Mouse (Mus musculus): ENCODE data around the gene Shisa7. TPM values are rescaled to one million over a fixed set of nuclear protein-coding genes. Genes with fewer than 3 reads are reported as not detected.

The Shisa7 gene
- polyA plus RNA-seq, 1 experiment from 2014 or later: 0.44 TPM

Other genes starting within 250 kb of the Shisa7 start
- gene Ptprh, start 240.7 kb downstream of the Shisa7 start, polyA plus RNA-seq (2015; fragmentation: Nextera tagmentation; extraction: Ambion mirVana): 0.80 and 0.89 TPM in 2 replicates
- gene Tmem86b, start 213.3 kb downstream of the Shisa7 start, polyA plus RNA-seq (2015; fragmentation: Nextera tagmentation; extraction: Ambion mirVana): 2.4 and 4.8 TPM in 2 replicates
- 8.5 and 9.0 TPM in 2 replicates for gene Ppp6r1, start 185.7 kb downstream of the Shisa7 start, polyA plus RNA-seq (2015; fragmentation: Nextera tagmentation; extraction: Ambion mirVana)
- gene Hspbp1, start 159.6 kb downstream of the Shisa7 start, polyA plus RNA-seq (2015; fragmentation: Nextera tagmentation; extraction: Ambion mirVana): 83.5 and 94.5 TPM in 2 replicates
- gene Brsk1, start 154.1 kb downstream of the Shisa7 start, polyA plus RNA-seq (2015; fragmentation: Nextera tagmentation; extraction: Ambion mirVana): 0.94 and 1.3 TPM in 2 replicates
- gene Tmem150b, start 119.4 kb downstream of the Shisa7 start, polyA plus RNA-seq (2015; fragmentation: Nextera tagmentation; extraction: Ambion mirVana): 0.85 and 0.88 TPM in 2 replicates
- 57.2 and 61.4 TPM in 2 replicates for gene Kmt5c, start 104.6 kb downstream of the Shisa7 start, polyA plus RNA-seq (2015; fragmentation: Nextera tagmentation; extraction: Ambion mirVana)
- 66.3 and 70.7 TPM in 2 replicates for gene Cox6b2, start 91.6 kb downstream of the Shisa7 start, polyA plus RNA-seq (2015; fragmentation: Nextera tagmentation; extraction: Ambion mirVana)
- not detected in 2 replicates for gene Fam71e2, start 73.4 kb downstream of the Shisa7 start, polyA plus RNA-seq (2015; fragmentation: Nextera tagmentation; extraction: Ambion mirVana)
- gene Il11, start 61.8 kb downstream of the Shisa7 start, polyA plus RNA-seq (2015; fragmentation: Nextera tagmentation; extraction: Ambion mirVana): 0.13 and 0.22 TPM in 2 replicates
- gene Tmem190, start 61.8 kb downstream of the Shisa7 start, polyA plus RNA-seq (2015; fragmentation: Nextera tagmentation; extraction: Ambion mirVana): 1.2 and 1.4 TPM in 2 replicates
- 35.4 and 36.4 TPM in 2 replicates for gene Tmem238, start 55.0 kb downstream of the Shisa7 start, polyA plus RNA-seq (2015; fragmentation: Nextera tagmentation; extraction: Ambion mirVana)
- 309 and 356 TPM in 2 replicates for gene Rpl28, start 51.8 kb downstream of the Shisa7 start, polyA plus RNA-seq (2015; fragmentation: Nextera tagmentation; extraction: Ambion mirVana)
- gene Ube2s, start 32.1 kb downstream of the Shisa7 start, polyA plus RNA-seq (2015; fragmentation: Nextera tagmentation; extraction: Ambion mirVana): 306 and 315 TPM in 2 replicates
- 12.9 and 14.4 TPM in 2 replicates for gene Isoc2b, start 25.6 kb upstream of the Shisa7 start, polyA plus RNA-seq (2015; fragmentation: Nextera tagmentation; extraction: Ambion mirVana)
- 1.1 and 1.3 TPM in 2 replicates for gene Isoc2a, start 32.5 kb upstream of the Shisa7 start, polyA plus RNA-seq (2015; fragmentation: Nextera tagmentation; extraction: Ambion mirVana)
- gene Gm36210, start 61.8 kb upstream of the Shisa7 start, polyA plus RNA-seq (2015; fragmentation: Nextera tagmentation; extraction: Ambion mirVana): not detected in 2 replicates
- gene Zfp628, start 70.5 kb upstream of the Shisa7 start, polyA plus RNA-seq (2015; fragmentation: Nextera tagmentation; extraction: Ambion mirVana): 3.3 TPM in 2 replicates
- gene Nat14, start 77.3 kb upstream of the Shisa7 start, polyA plus RNA-seq (2015; fragmentation: Nextera tagmentation; extraction: Ambion mirVana): 4.3 and 4.5 TPM in 2 replicates
- 2.1 and 3.5 TPM in 2 replicates for gene Ssc5d, start 81.1 kb upstream of the Shisa7 start, polyA plus RNA-seq (2015; fragmentation: Nextera tagmentation; extraction: Ambion mirVana)
- gene Sbk2, start 119.7 kb upstream of the Shisa7 start, polyA plus RNA-seq (2015; fragmentation: Nextera tagmentation; extraction: Ambion mirVana): 0.22 and 0.30 TPM in 2 replicates
- not detected in 2 replicates for gene Sbk3, start 126.5 kb upstream of the Shisa7 start, polyA plus RNA-seq (2015; fragmentation: Nextera tagmentation; extraction: Ambion mirVana)
- 32.2 and 34.1 TPM in 2 replicates for gene Zfp579, start 151.5 kb upstream of the Shisa7 start, polyA plus RNA-seq (2015; fragmentation: Nextera tagmentation; extraction: Ambion mirVana)
- 16.0 and 16.4 TPM in 2 replicates for gene Zfp524, start 169.7 kb upstream of the Shisa7 start, polyA plus RNA-seq (2015; fragmentation: Nextera tagmentation; extraction: Ambion mirVana)
- 40.6 and 43.0 TPM in 2 replicates for gene Fiz1, start 170.0 kb upstream of the Shisa7 start, polyA plus RNA-seq (2015; fragmentation: Nextera tagmentation; extraction: Ambion mirVana)
- 1.5 and 2.0 TPM in 2 replicates for gene Gm44973, start 170.8 kb upstream of the Shisa7 start, polyA plus RNA-seq (2015; fragmentation: Nextera tagmentation; extraction: Ambion mirVana)
- gene Zfp865, start 175.7 kb upstream of the Shisa7 start, polyA plus RNA-seq (2015; fragmentation: Nextera tagmentation; extraction: Ambion mirVana): 5.5 and 7.7 TPM in 2 replicates
- 19.2 and 20.8 TPM in 2 replicates for gene Ccdc106, start 175.9 kb upstream of the Shisa7 start, polyA plus RNA-seq (2015; fragmentation: Nextera tagmentation; extraction: Ambion mirVana)
- gene 4632433K11Rik, start 189.4 kb upstream of the Shisa7 start, polyA plus RNA-seq (2015; fragmentation: Nextera tagmentation; extraction: Ambion mirVana): not detected in 2 replicates
- gene Zfp784, start 193.8 kb upstream of the Shisa7 start, polyA plus RNA-seq (2015; fragmentation: Nextera tagmentation; extraction: Ambion mirVana): 5.4 and 6.0 TPM in 2 replicates
- 27.7 and 28.6 TPM in 2 replicates for gene Zfp580, start 206.8 kb upstream of the Shisa7 start, polyA plus RNA-seq (2015; fragmentation: Nextera tagmentation; extraction: Ambion mirVana)
- gene U2af2, start 217.4 kb upstream of the Shisa7 start, polyA plus RNA-seq (2015; fragmentation: Nextera tagmentation; extraction: Ambion mirVana): 118 and 124 TPM in 2 replicates
- gene Epn1, start 235.5 kb upstream of the Shisa7 start, polyA plus RNA-seq (2015; fragmentation: Nextera tagmentation; extraction: Ambion mirVana): 54.5 and 59.6 TPM in 2 replicates

Data from stomach, embryonic 15.5 days (tissue).